Mouse (Mus musculus) liver, embryonic 12.5 days (tissue): ENCODE data around the gene Cish. TPM values are rescaled to one million over a fixed set of nuclear protein-coding genes. Genes with fewer than 3 reads are reported as not detected.

Experiments
- ATAC-seq: fragments of 200-750 bp; cut with Nextera tagmentation; 2 replicates; pipeline ENCODE4 v1.8.0; 2017; ENCODE audit warnings: moderate number of reproducible peaks, mild to moderate bottlenecking, moderate library complexity
- H3K27ac ChIP-seq: fragments of 300-500 bp; sonication (generic); 2 replicates; pipeline ENCODE4 v1.5.1; 2016; ENCODE audit warnings: mild to moderate bottlenecking
- H3K27me3 ChIP-seq: fragments of 300-500 bp; sonication (generic); replicated peaks from 2 replicates; pipeline ENCODE4 v1.6.1; 2016; ENCODE audit warnings: mild to moderate bottlenecking, moderate library complexity
- H3K36me3 ChIP-seq: fragments of 300-500 bp; sonication (generic); 2 replicates; pipeline ENCODE4 v1.6.1; 2016; ENCODE audit warnings: mild to moderate bottlenecking, moderate library complexity
- H3K4me1 ChIP-seq: fragments of 300-500 bp; sonication (generic); 2 replicates; pipeline ENCODE4 v1.6.1; 2016
- H3K4me2 ChIP-seq: fragments of 300-500 bp; sonication (generic); 2 replicates; pipeline ENCODE4 v1.6.1; 2016; ENCODE audit warnings: mild to moderate bottlenecking, moderate library complexity
- H3K4me3 ChIP-seq: fragments of 300-500 bp; sonication (generic); 2 replicates; pipeline ENCODE4 v1.5.1; 2016; ENCODE audit warnings: mild to moderate bottlenecking, moderate library complexity
- H3K9ac ChIP-seq: fragments of 300-500 bp; sonication (generic); 2 replicates; pipeline ENCODE4 v1.6.1; 2016; ENCODE audit warnings: mild to moderate bottlenecking, moderate library complexity
- H3K9me3 ChIP-seq: fragments of 300-500 bp; sonication (generic); replicated peaks from 2 replicates; pipeline ENCODE4 v1.6.1; 2016; ENCODE audit warnings: mild to moderate bottlenecking, moderate library complexity
- WGBS: fragments of 180-500 bp; shearing (Covaris S2); methylation state at CpG from one replicate; pipeline ENCODE4 v1.1.7; 2016; ENCODE audit not compliant: insufficient replicate concordance; 5-methylcytosine and 5-hydroxymethylcytosine counted together
- polyA plus RNA-seq: library from polyadenylated mRNA; unstranded; fragments of >200 nt; fragmentation: Nextera tagmentation; extraction: Ambion mirVana; gene quantifications from 2 replicates; pipeline ENCODE4 v1.2.1, GENCODE M21; 2016

The Cish gene
- polyA plus RNA-seq, 1 experiment from 2014 or later, result 18.1 TPM

DNA sequence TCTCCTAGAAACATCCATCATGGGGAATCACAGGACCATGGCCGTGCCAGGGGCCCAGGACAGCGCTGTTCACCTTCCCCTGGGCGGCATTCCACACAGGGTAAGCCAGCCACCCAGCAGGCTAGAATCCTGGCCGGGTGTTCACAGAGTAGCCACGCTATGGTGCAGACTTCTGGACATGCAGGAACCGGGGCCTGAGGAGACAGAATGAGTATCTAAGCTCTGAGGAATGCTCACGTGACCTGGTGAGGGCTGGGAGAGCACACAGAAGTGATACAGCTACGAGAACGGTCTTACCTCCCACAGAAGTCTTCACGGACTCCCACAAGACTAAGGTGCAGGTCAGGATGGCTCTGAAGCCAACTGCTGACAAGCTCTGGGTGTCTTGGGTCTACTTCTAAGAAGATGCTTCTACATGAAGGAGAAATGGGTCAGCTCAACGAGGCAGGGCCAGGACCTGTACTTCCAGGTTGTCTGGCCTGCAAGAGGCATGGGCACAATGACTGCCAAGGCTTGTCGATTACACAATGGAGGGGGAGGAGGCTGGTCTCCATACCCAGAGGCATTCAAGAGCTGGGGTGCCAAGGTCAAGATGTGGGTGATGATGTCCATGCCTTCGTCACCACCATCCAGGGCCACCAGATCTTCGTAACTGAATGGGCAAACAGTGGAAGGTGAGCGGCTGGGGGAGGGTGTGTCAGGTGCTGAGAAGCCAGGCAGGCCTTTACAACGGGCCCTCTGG is 32.2 kb downstream of the Cish start:
- ATAC-seq, result no peak
- Histone ChIP-seq H3K27ac (no peak overlapping the region), H3K36me3 (peaks cover 6% of the 10 kb centered on the region; the same call in 1 of the 2 replicates), H3K27me3 (no peaks in the 10 kb centered on the region), H3K4me2 (no peak overlapping the region), H3K4me1 (peaks cover 12% of the 10 kb centered on the region; the same call in 1 of the 2 replicates), H3K4me3 (no peak overlapping the region), H3K9me3 (no peaks in the 10 kb centered on the region), H3K9ac (no peak overlapping the region)
- 81% methylated on average over 16 of the region's 16 CpGs for WGBS

DNA sequence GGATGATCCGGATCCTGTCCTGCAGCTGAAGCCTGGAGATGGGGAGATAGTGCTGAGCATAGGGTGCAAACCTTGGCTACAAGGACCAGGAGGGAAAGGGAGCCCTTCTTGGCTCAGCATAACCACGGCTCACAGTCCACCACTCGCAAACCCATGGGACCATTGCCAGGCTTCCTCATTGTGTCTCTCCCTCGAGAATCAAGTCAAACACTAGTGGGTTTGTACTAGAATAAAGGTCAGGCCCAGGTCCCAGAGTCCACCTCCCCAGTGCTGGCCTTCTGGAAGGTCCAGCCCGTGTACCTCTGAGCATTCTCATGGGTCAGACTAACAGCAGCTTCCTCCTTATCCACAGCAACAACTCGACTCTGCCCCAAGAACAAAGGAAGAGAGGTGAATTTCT is 35.0 kb downstream of the Cish start:
- WGBS, result 64% methylated on average over 6 of the region's 6 CpGs
- no peak for ATAC-seq
- Histone ChIP-seq H3K27ac (no peak overlapping the region), H3K36me3 (peaks cover 6% of the 10 kb centered on the region; the same call in 1 of the 2 replicates), H3K4me1 (peaks cover 3% of the 10 kb centered on the region; the same call in 1 of the 2 replicates), H3K9me3 (no peaks in the 10 kb centered on the region), H3K9ac (no peak overlapping the region), H3K4me3 (no peak overlapping the region), H3K27me3 (no peaks in the 10 kb centered on the region), H3K4me2 (no peak overlapping the region)

DNA sequence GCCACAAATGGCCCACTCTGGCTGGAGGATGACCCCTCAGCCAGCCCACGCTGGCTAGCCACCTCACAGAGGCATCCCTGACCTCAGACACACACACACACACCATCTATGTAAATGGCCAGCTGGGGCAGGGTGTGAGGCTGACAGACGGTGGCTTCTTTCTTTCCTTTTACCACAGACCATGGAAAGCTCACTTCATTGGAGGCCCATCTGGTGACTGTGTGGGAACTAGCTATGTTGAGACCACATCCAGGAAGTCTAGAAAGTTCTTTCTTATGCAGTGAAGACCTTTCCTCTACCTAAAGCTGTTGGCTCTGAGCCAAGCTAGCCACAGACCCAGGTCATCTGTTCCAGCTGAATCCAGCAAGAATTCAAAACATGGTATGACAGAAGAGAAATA is 37.9 kb downstream of the Cish start:
- Histone ChIP-seq H3K4me3 (no peak overlapping the region), H3K27me3 (no peaks in the 10 kb centered on the region), H3K4me2 (no peak overlapping the region), H3K9me3 (no peaks in the 10 kb centered on the region), H3K36me3 (peaks cover 3% of the 10 kb centered on the region; the same call in 1 of the 2 replicates), H3K4me1 (peaks cover 15% of the 10 kb centered on the region), H3K9ac (no peak overlapping the region), H3K27ac (no peak overlapping the region)
- no peak for ATAC-seq
- WGBS, result 60% methylated on average over 2 of the region's 2 CpGs

DNA sequence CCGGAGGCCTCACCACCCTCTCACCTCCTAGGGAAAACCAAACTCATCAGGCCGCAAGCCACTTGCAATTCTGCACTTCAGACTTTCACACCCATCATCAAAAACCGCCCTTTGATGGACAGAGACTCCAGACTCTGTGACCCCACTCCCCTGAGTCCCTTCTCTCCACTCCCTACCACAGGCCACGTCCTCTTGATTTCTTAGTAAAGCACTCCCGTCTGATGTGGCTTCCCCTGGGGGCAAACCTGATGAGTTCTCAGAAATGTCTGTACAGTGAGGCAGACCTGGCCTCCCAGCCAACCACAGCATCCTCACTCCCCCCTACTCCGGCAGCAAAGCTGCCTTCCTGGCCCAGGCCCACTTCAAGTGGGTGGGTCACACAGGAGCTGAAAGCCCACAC is 38.5 kb downstream of the Cish start:
- H3K9me3 ChIP-seq, result no peaks in the 10 kb centered on the region
- no peak overlapping the region for H3K4me2 ChIP-seq
- H3K27me3 ChIP-seq, result no peaks in the 10 kb centered on the region
- H3K4me3 ChIP-seq, result no peak overlapping the region
- WGBS, result 75% methylated on average over 6 of the region's 6 CpGs
- H3K9ac ChIP-seq, result no peak overlapping the region
- ATAC-seq, result no peak
- H3K36me3 ChIP-seq, result peaks cover 3% of the 10 kb centered on the region; the same call in 1 of the 2 replicates
- H3K4me1 ChIP-seq, result peaks cover 19% of the 10 kb centered on the region
- H3K27ac ChIP-seq, result no peak overlapping the region

DNA sequence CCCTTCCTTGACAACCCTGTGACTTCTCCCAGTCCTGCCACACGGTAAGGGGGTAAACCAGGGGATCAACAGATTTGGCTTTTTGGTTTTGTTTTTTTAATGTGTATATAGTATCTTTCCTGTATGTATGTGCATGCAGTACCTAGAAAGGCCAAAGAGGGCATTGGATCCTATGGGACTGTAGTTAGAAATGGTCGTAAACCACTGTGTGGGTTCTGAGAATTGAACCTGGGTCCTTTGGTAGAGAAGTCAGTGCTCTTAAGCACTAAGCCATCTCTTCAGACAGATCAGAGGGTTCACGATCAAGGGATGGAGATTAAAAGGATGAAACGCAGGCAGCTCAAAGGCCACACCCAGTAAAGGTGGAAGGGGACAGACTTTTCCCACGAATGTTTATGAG is 39.2 kb downstream of the Cish start:
- Histone ChIP-seq H3K27ac (no peak overlapping the region), H3K4me2 (no peak overlapping the region), H3K9ac (no peak overlapping the region), H3K36me3 (peaks cover 3% of the 10 kb centered on the region; the same call in 1 of the 2 replicates), H3K4me3 (no peak overlapping the region), H3K27me3 (no peaks in the 10 kb centered on the region), H3K4me1 (peaks cover 21% of the 10 kb centered on the region), H3K9me3 (no peaks in the 10 kb centered on the region)
- ATAC-seq, result no peak
- 65% methylated on average over 5 of the region's 5 CpGs for WGBS

DNA sequence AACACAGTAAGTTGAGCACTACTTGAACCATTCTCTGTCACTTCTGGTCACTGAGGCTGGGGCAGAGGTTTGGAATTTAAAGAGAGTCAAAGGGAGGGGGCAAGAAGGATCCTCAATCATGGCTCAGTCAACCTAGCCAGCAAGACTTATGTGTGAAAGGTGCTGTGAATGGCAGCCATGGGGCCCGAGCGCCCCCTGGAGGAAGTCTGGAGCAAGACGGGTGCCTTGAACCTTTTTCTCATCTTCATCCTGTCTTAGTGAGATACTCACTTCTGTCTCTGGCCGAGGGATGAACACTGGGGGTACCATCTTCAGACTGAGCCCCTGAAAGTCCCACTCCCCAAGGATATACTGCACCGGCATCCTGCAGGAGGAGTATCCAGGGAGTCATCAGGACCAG is 40.1 kb downstream of the Cish start:
- peaks cover 3% of the 10 kb centered on the region; the same call in 1 of the 2 replicates for H3K36me3 ChIP-seq
- H3K9me3 ChIP-seq, result no peaks in the 10 kb centered on the region
- ATAC-seq, result no peak
- H3K4me3 ChIP-seq, result no peak overlapping the region
- no peak overlapping the region for H3K9ac ChIP-seq
- no peak overlapping the region for H3K27ac ChIP-seq
- H3K27me3 ChIP-seq, result peaks cover 7% of the 10 kb centered on the region
- H3K4me1 ChIP-seq, result peaks cover 30% of the 10 kb centered on the region
- WGBS, result 5% methylated on average over 5 of the region's 5 CpGs
- no peak overlapping the region for H3K4me2 ChIP-seq

DNA sequence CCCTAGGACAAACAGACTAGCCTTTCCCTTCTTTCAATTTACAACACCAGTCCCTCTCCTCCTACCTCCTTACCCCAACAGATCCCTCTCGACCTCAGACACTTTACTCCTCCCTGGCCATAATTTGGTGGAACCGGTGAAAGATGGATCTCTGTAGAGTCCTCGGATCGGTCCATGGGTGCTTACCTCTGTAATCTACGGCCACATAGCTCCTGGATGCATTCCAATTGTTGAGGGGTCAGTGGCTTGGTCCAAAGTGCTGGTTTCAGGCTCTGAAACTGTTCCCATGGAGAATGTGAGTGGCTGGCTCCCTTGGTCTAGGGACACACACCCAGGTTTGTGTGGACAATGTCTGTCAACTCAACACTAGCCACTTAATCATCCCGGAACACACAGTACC is 40.6 kb downstream of the Cish start:
- no peak overlapping the region; the same call in 1 of the 2 replicates for H3K27ac ChIP-seq
- H3K4me3 ChIP-seq, result no peak overlapping the region
- ATAC-seq, result no peak
- H3K4me1 ChIP-seq, result peaks cover 32% of the 10 kb centered on the region
- H3K36me3 ChIP-seq, result peaks cover 3% of the 10 kb centered on the region; the same call in 1 of the 2 replicates
- H3K27me3 ChIP-seq, result peaks cover 11% of the 10 kb centered on the region
- no peak overlapping the region for H3K4me2 ChIP-seq
- H3K9ac ChIP-seq, result no peak overlapping the region
- 73% methylated on average over 6 of the region's 6 CpGs for WGBS
- H3K9me3 ChIP-seq, result no peaks in the 10 kb centered on the region

DNA sequence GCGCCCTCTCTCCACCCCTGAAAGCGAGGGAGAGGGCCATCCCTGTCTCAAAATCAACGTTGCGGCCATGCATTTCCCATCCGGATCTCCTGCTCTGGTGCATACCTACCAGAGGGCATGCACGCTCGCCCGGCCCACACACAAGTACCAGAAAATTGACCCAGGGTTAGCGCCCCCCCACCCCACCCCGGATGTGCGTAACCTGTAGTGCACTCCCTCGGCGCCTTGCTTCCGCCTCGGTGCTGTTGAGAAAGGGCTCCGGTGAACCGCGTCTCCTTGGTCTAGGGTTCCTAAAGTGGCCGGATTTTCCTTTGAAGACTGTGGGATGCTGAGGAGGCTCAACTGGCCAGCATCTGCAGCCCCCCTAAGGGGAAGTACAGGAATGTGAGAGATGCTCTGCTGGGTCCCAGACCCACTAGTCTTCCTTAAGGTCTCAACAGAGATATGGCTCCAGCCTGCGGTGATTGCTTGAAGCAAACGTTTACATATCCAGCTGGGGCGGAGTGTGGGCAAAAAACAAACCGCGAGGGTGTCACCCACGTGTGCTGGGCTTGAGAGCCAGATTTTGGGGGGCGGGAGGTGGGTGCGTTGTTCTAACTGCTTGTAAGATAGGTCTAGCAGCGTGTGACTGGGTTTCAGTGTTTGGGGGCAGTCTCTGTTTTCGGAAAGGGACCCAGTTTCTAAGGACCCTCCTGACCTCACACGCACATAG is 42.5 kb downstream of the Cish start, which contains the start of gene Hemk1:
Gene Hemk1, minus strand, starts transcription at position 179 of the 712 bp plus-strand sequence.
- peak within 1 kb of the TSS; percentile 23 for H3K27ac ChIP-seq
- peak; percentile 80 for ATAC-seq

DNA sequence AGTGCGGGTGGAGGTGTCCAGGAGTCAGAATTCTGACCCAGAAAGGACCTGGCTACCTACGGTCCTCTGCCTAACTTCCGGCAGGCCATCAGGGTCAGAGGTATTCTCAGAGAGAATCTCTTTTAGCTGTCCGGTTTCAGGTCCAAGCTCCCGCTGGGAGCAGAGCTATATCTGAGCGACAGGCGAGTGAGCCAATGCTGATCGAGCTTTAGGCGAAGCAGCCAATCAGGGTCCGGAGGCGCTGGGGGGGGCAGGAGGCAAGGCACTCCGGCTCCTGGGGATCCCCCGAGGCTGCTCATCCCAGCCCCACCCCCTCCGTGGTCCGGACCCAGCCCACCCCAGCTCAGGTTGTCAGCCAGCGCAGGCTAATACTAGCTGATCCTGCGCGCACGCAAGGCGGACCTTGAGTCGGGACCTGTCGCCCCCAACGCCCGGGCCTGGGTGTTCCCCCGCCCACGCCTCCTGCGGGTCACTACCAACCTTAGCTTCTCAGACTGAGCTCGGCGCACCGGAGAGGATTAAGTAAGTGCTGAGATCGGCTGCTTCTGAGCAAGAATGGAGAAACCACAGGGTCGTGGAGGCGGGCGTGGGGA is 44.5 kb downstream of the Cish start, which contains the start of gene 6430571L13Rik:
Gene 6430571L13Rik, plus strand, starts transcription at position 336 of the 593 bp plus-strand sequence.
- Histone ChIP-seq H3K9ac (peak within 1 kb of the TSS; percentile 66), H3K4me3 (peak within 1 kb of the TSS; percentile 60), H3K27me3 (peaks cover 47% of the 10 kb centered on the region), H3K27ac (no peak within 1 kb of the TSS), H3K4me2 (peak within 1 kb of the TSS; percentile 88), H3K4me1 (peaks cover 32% of the 10 kb centered on the region), H3K36me3 (no peaks in the 10 kb centered on the region), H3K9me3 (no peaks in the 10 kb centered on the region)
- 1% methylated on average over 34 of the region's 34 CpGs for WGBS
- peak; percentile 88 for ATAC-seq

More for the DNA sequence above, 42.5 kb downstream of the Cish start, which contains the start of gene Hemk1:
- Histone ChIP-seq H3K27me3 (peaks cover 31% of the 10 kb centered on the region), H3K4me3 (peak within 1 kb of the TSS; percentile 65), H3K4me2 (peak within 1 kb of the TSS; percentile 72), H3K36me3 (no peaks in the 10 kb centered on the region), H3K9me3 (no peaks in the 10 kb centered on the region), H3K4me1 (peaks cover 32% of the 10 kb centered on the region), H3K9ac (peak within 1 kb of the TSS; percentile 70)
- WGBS, result 5% methylated on average over 30 of the region's 30 CpGs

DNA sequence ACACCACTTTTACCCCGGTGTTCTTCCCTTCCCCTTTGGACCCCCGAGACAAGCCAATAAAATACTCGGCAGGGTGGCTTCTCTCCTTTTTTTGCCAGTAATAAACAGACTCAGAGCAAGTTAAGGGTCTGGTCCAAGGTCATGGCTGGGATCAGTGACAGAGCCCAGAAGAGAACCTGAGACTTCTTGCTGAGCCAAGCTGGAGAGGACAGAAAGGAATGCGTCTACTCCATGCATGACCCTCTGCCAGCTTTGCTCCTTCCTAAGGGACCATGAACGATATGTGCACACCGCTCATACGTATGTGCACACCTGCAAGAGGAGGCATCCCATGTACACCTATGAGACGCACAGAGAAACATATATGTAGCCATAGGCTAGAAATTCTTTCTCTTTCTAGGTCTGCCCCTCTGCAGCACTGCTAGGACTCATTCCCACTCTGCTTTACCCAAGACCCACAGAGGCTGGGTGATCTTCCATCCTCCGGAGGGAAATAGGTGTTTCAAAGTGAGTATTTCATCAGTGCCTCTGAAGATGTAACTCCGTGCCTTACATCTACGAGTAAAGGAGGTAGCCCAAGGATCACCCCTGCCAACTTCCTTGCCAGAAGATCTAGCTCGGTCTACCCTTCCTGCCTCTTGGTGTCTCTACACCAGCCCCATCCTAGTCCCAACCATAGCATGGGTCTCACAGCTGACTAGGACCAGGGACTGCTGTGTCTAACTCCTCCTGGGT is 45.3 kb downstream of the Cish start:
- no peaks in the 10 kb centered on the region for H3K36me3 ChIP-seq
- peaks cover 52% of the 10 kb centered on the region for H3K27me3 ChIP-seq
- H3K4me3 ChIP-seq, result peak overlapping the region; percentile 60
- 45% methylated on average over 12 of the region's 12 CpGs for WGBS
- peaks cover 32% of the 10 kb centered on the region for H3K4me1 ChIP-seq
- no peak overlapping the region for H3K27ac ChIP-seq
- no peaks in the 10 kb centered on the region for H3K9me3 ChIP-seq
- peak overlapping the region; percentile 88 for H3K4me2 ChIP-seq
- peak overlapping the region; percentile 66 for H3K9ac ChIP-seq
- ATAC-seq, result no peak

DNA sequence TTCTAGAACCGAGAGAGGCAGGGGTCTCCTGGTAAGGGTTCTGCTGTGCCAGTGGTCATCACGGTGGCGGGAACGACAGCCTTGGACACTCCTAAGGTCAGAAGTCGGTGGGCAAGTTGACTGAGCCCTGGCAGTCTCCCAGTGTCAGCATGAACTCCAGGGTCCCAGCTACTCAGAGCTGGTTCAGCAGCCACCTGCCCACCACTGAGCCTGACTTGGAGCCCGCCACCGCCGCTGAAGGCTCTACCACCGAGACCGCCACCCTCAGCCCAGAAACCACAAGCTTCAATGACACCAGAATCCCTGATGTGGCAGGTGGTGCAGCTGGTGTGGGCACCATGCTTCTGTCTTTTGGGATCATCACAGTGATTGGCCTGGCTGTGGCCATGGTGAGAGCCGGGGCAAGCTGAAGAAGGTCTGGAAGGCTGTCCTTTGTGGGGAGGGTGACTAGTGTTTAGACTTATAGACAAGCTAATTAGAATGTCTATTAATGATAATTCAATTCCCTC is 46.4 kb downstream of the Cish start:
- no peak overlapping the region for H3K27ac ChIP-seq
- H3K9me3 ChIP-seq, result no peaks in the 10 kb centered on the region
- ATAC-seq, result no peak
- H3K9ac ChIP-seq, result no peak overlapping the region
- no peak overlapping the region for H3K4me2 ChIP-seq
- 73% methylated on average over 11 of the region's 11 CpGs for WGBS
- H3K27me3 ChIP-seq, result peaks cover 57% of the 10 kb centered on the region
- no peaks in the 10 kb centered on the region for H3K36me3 ChIP-seq
- no peak overlapping the region for H3K4me3 ChIP-seq
- peaks cover 29% of the 10 kb centered on the region for H3K4me1 ChIP-seq
